Mouse (Mus musculus): ENCODE results near the gene C730034F03Rik.
A peak's percentile ranks its signal among the peaks of the same experiment; 100 is the strongest.

Gene C730034F03Rik

DNA sequence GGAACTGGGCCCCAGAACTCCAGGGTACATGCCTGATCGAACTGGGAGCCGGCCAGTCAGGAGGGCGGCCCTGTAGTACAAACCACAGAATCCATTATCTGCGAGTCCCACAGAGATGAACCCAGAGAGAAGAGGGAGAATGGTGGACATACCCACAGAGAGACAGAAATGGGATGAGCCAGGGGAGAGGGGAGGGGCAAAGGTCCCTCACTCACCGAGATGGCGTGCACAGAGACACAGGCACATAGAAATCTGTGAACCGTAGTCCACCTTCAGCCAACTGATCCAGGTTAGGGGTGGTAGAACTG, 45.9 kb downstream of the C730034F03Rik start:
- DNase-seq (ENCODE audit: low spot score in 2 of 2): no peak

DNA sequence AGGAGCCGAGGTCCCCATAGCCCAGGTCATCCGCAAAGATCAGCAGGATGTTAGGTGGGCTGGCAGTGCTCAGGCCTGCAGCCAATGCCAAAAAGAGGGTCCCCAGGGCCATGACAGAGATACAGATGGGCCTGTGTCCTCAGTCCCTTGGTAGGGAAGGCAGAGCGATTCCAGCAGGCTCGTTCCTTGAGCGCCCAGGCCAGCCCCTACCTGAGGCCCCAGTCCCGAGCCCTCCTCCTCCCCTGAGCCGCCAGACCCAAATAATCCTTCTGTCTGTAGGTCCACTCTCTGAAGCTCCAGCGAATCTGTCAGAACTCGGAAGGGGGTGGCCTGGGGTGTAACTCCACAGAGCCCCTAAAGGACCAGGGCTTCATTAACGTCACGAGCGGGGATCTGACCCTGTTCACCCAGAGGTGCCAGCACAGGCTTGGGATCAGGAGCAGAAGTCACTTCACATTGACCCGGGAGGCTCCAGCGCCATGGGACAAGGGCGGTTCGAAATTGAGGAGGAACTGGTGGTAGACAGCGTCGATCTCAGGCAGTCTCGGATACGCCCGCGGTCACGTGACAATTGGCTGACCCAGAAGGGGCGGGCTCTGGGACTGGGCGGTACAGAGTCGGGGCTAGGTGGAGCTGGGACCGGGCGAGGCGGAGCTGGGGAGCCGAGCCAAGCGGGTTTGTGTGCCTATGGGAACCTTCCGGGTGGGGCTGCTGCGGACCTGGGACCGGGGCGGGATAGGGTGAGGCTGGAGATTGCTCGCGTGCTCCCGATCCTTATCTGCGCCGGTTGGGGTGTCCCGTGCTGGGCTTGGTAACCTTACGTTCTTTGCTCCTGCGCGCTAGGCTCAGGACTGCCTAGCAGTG, 46.5 kb downstream of the C730034F03Rik start:
- peak; percentile 81 to 86 for DNase-seq (ENCODE audit: low spot score in 2 of 2)

DNA sequence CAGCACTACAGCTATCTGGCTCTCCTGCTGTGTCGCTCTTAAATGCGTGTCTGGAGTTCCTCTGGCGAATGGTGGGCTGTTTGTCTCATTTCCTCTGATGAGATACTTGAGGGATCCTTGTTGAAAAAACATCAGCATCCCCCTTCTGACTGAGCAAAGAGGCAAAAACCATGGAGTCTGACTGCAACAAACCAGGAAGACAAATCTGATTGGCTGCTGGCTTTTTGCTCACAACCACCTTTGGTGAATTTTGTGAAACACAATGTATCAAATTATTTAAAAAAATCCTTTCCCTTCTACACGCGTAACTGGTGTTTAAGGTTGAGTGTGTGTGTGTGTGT, 47.1 kb downstream of the C730034F03Rik start:
- DNase-seq (ENCODE audit: low spot score in 2 of 2): no peak

DNA sequence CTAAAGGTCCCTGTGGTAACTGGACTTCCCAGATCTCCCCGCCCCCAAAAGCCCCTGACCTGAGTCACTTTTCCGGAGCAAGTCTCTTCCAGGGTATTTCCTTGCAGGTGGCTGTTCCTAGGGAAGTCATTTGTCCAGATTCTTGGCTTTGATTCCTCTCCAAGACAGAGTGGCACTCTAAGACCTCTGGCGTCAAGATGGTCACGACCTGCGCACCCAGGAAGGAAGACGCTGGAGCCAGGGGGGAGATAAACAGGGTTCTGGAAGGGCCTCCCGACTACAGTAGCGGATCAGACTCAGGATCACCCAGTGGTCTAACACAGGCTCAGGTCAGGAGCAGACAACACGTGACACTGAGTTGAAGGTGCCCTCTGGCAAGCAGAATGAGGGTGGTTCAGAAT, 47.7 kb downstream of the C730034F03Rik start, which contains the start of gene Arsa:
Gene Arsa (minus strand): TSS at position 335 of the 401 bp plus-strand sequence.
- no peak for DNase-seq (ENCODE audit: low spot score in 2 of 2)

DNA sequence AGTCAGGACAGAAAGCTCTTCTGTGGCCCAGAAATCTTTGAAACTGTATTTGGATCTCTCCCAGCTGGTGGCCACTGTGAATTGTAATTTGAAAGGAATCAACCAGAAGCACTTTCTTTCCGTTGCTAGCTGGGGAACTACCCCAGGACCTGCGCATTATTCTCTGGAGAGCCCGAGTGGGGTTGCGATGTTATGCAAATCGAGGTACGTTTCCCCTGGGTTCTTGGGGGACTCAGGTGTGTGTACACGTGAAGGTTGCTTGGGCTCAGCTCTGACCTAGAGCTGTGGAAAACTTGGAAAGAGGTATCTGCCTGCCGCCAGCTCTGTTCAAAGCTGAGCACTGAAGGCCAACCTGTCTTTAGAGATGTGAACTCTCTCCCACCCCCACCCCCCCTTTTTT, 48.4 kb downstream of the C730034F03Rik start:
- no peak for DNase-seq (ENCODE audit: low spot score in 2 of 2)

DNA sequence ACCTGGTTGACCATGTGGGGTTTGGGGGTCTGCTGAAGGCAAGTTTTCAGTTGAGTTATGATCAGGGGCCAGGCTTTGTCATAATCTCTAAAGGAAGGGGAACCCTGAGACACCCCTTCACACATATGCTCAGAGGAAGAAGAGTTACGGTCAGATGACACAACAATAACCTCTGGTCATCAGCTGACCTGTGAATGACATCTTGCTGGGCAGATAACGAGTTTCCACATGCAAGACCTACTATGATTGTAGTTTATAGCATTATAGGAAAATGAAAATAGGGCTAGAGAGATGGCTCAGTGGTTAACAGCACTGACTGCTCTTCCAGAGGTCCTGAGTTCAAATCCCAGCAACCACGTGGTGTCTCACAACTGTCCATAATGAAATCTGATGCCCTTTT, 49.2 kb downstream of the C730034F03Rik start:
- no peak for DNase-seq (ENCODE audit: low spot score in 2 of 2)

Measured in natural killer cell, adult 2 months (primary cell).